Mouse (Mus musculus): Measurements from ENCODE around the gene Cst12.

DNA sequence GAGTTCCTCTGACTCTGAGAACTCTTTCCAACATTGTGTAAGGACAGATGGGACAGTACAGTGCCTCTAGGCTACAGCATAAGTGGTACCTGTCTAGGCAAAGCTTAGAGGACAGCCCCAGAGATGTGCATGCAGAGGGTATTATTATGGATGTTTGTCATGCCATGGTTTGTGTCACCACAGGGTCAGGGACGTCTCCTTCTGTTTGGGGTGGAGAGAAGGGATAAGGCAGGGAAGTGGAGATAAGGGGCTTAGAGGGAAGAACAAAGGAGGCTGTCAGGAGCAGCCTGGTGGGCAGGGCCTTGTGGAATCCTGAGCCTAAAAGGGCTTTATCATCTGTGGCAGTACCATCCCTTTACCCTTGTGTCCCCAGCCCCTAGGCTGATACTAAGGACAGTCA, 7.5 kb upstream of the Cst12 start, which contains the start of gene 8030411F24Rik:
- TF ChIP-seq CTCF (IDR thresholded peaks at IDR 0.05; ENCODE audit: low read depth) (no peak), EP300 (IDR thresholded peaks at IDR 0.05; ENCODE audit: low read depth) (no peak)

All from heart, postnatal 0 days (tissue).